Mouse (Mus musculus): ENCODE measurements around the gene Tmem110.

- TF ChIP-seq CTCF (IDR thresholded peaks at IDR 0.05; ENCODE audit: insufficient read depth, low read depth, low read length) = peak; percentile 13; the same call in 1 of the 2 replicates
- TF ChIP-seq POLR2A (IDR thresholded peaks at IDR 0.05; ENCODE audit: insufficient read depth, low read depth, low read length) = peak; percentile 88
Measured at GRCm38 (mm10) chr14:30825476-30826131, at the start of gene Tmem110.

Measured in olfactory bulb, adult 2 months (tissue).